Mouse (Mus musculus) spleen, postnatal 4 days (tissue): Measurements from ENCODE around the gene Plau.

ENCODE experiments used
- DNase-seq, 2 experiments: peaks; one replicate each; pipeline ENCODE4 v3.0.0; 2022; ENCODE audit warnings: low spot score in 2 of 2

The Plau gene

GRCm38 (mm10) chr14:20844671-20845576 is 8.5 kb downstream of the Plau start:
- DNase-seq = no peak

- DNase-seq = peak; percentile 55 to 74
Measured at GRCm38 (mm10) chr14:20845577-20846088, 9.2 kb downstream of the Plau start.

GRCm38 (mm10) chr14:20846214-20846613 is 9.8 kb downstream of the Plau start:
- DNase-seq = no peak

GRCm38 (mm10) chr14:20847637-20848129 is 11.2 kb downstream of the Plau start:
- DNase-seq = no peak

- DNase-seq = no peak
Measured at GRCm38 (mm10) chr14:20849753-20850152, 13.3 kb downstream of the Plau start.

GRCm38 (mm10) chr14:20850498-20850897 is 14.0 kb downstream of the Plau start:
- no peak for DNase-seq

GRCm38 (mm10) chr14:20851776-20852175 is 15.3 kb downstream of the Plau start:
- DNase-seq = no peak

- no peak for DNase-seq
Measured at GRCm38 (mm10) chr14:20861152-20861551, 24.7 kb downstream of the Plau start.

- no peak for DNase-seq
Measured at GRCm38 (mm10) chr14:20861559-20861958, 25.1 kb downstream of the Plau start.

- no peak for DNase-seq
Measured at GRCm38 (mm10) chr14:20863306-20864065, 27.0 kb downstream of the Plau start.

GRCm38 (mm10) chr14:20864192-20864591 is 27.7 kb downstream of the Plau start:
- no peak for DNase-seq

- no peak for DNase-seq
Measured at GRCm38 (mm10) chr14:20865604-20866003, 29.1 kb downstream of the Plau start.

GRCm38 (mm10) chr14:20866365-20866764 is 29.9 kb downstream of the Plau start:
- DNase-seq = no peak

GRCm38 (mm10) chr14:20870110-20870509 is 33.6 kb downstream of the Plau start:
- no peak for DNase-seq

- no peak for DNase-seq
Measured at GRCm38 (mm10) chr14:20871495-20871894, 35.0 kb downstream of the Plau start.

- DNase-seq = peak; percentile 79 to 90
Measured at GRCm38 (mm10) chr14:20873307-20873706, 36.8 kb downstream of the Plau start.

- no peak for DNase-seq
Measured at GRCm38 (mm10) chr14:20873931-20874330, 37.5 kb downstream of the Plau start.

- peak in 1 of 2 experiments; percentile 22 for DNase-seq
Measured at GRCm38 (mm10) chr14:20884691-20885090, 48.2 kb downstream of the Plau start.

- DNase-seq = peak; percentile 47 to 76
Measured at GRCm38 (mm10) chr14:20885091-20885888, 48.8 kb downstream of the Plau start.

GRCm38 (mm10) chr14:20886266-20886665 is 49.8 kb downstream of the Plau start:
- peak; percentile 78 to 91 for DNase-seq

- no peak for DNase-seq
Measured at GRCm38 (mm10) chr14:20887541-20888085, 51.2 kb downstream of the Plau start.
